Mouse (Mus musculus) lung, embryonic 14.5 days (tissue): ENCODE results near the gene Krtap12-1. TPM values are rescaled to one million over a fixed set of nuclear protein-coding genes. Genes with fewer than 3 reads are reported as not detected.
"Not testable (repeated sequence)": the region's sequence is repeated elsewhere in the genome, so short reads cannot be mapped to it uniquely, and the experiment has no call there.

Source experiments
- ATAC-seq: fragments of 200-750 bp; cut with Nextera tagmentation; 2 replicates; pipeline ENCODE4 v1.8.0; 2017; ENCODE audit warnings: mild to moderate bottlenecking, moderate TSS enrichment, moderate library complexity; ENCODE audit not compliant: insufficient read depth
- DNase-seq: peaks from one replicate; pipeline ENCODE4 v3.0.0-alpha.2; 2015
- H3K27ac ChIP-seq: fragments of 300-500 bp; sonication (generic); 2 replicates; pipeline ENCODE4 v1.5.1; 2014; ENCODE audit warnings: low read depth, mild to moderate bottlenecking, moderate library complexity
- H3K27me3 ChIP-seq: fragments of 300-500 bp; sonication (generic); 2 replicates; pipeline ENCODE4 v1.6.1; 2014; ENCODE audit warnings: low read length, control low read depth; ENCODE audit not compliant: insufficient read depth
- H3K36me3 ChIP-seq: fragments of 300-500 bp; sonication (generic); 2 replicates; pipeline ENCODE4 v1.6.1; 2014; ENCODE audit warnings: control low read depth; ENCODE audit not compliant: insufficient read depth
- H3K4me1 ChIP-seq: fragments of 300-500 bp; sonication (generic); 2 replicates; pipeline ENCODE4 v1.6.1; 2014; ENCODE audit warnings: antibody characterized with exemption, control low read depth; ENCODE audit not compliant: insufficient read depth
- H3K4me2 ChIP-seq: fragments of 300-500 bp; sonication (generic); 2 replicates; pipeline ENCODE4 v1.6.1; 2014; ENCODE audit warnings: mild to moderate bottlenecking
- H3K4me3 ChIP-seq: fragments of 300-500 bp; sonication (generic); 2 replicates; pipeline ENCODE4 v1.5.1; 2014; ENCODE audit warnings: low read depth, low read length
- H3K9ac ChIP-seq: fragments of 300-500 bp; sonication (generic); 2 replicates; pipeline ENCODE4 v1.6.1; 2014
- H3K9me3 ChIP-seq: fragments of 300-500 bp; sonication (generic); 2 replicates; pipeline ENCODE4 v1.6.1; 2016; ENCODE audit warnings: low read depth, low read length, control low read depth
- CTCF ChIP-seq: IDR thresholded peaks from 2 replicates; pipeline ENCODE4 v1.5.1; 2016; ENCODE audit warnings: antibody characterized with exemption, low read depth
- WGBS: fragments of 180-500 bp; shearing (Covaris S2); extraction: QIAGEN DNeasy Blood & Tissue Kit; methylation state at CpG from one replicate; pipeline ENCODE4 v1.1.7; 2014; 5-methylcytosine and 5-hydroxymethylcytosine counted together
- polyA plus RNA-seq: library from polyadenylated mRNA; unstranded; fragments of >200 nt; fragmentation: Nextera tagmentation; extraction: Ambion mirVana; gene quantifications from 2 replicates; pipeline ENCODE4 v1.2.1, GENCODE M21; 2014

The Krtap12-1 gene
- polyA plus RNA-seq, 1 experiment from 2014 or later = not detected

DNA sequence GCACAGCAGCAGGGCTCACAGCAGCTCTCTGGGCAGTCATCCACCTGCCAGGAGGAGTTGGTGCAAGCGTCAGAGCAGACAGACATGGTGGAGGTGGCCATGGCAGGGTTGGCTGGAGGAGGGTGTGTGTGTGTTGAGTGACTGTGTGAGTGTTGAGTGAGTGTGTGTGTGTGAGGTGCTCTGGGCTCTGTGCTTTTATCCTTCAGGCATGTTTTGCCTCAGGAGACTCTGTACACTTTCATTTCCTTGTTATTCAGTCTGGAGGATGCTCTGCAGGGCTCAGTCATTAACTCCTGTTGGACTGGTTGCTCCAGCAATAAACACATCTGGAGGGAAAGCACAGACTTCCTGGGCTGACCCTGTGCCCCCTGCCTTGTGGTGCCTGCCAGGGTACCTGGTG is 30.9 kb downstream of the Krtap12-1 start, which contains the start of gene Gm9736:
TSS of gene Gm9736 (minus strand) at position 101 of the 400 bp plus-strand sequence.
- not testable (repeated sequence) for H3K9ac ChIP-seq, H3K4me1 ChIP-seq, ATAC-seq, H3K9me3 ChIP-seq, DNase-seq, H3K27ac ChIP-seq, H3K27me3 ChIP-seq, H3K4me2 ChIP-seq, H3K36me3 ChIP-seq, H3K4me3 ChIP-seq
- 67% methylated on average over 1 of the region's 1 CpGs for WGBS

DNA sequence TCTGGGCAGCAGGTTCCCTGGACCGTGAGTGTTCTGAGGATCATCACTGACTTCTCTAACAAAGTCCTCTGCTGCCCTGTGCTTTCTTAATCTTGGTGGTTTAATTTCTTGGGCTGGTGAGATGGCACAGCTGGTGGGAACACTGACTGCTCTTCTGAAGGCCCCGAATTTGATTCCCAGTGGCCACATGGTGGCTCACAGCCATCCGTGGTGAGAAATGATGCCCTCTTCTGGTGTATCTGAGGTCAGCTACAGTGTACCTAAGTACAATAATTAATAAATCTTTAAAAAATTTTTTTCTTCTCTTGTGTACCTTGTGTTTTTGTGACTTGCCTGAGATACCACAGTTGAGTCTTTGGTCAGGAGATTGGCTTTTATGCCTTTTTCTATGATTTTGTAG is 31.9 kb downstream of the Krtap12-1 start:
- WGBS = 47% methylated on average over 3 of the region's 3 CpGs
- H3K27me3 ChIP-seq, H3K4me3 ChIP-seq, H3K27ac ChIP-seq, H3K4me1 ChIP-seq, H3K9ac ChIP-seq, H3K4me2 ChIP-seq, H3K9me3 ChIP-seq, H3K36me3 ChIP-seq, ATAC-seq: not testable (repeated sequence)
- peak; percentile 21 for DNase-seq
- 0 out of 2 replicates have a peak, but pooled peaks have one; percentile 14 for TF ChIP-seq CTCF

DNA sequence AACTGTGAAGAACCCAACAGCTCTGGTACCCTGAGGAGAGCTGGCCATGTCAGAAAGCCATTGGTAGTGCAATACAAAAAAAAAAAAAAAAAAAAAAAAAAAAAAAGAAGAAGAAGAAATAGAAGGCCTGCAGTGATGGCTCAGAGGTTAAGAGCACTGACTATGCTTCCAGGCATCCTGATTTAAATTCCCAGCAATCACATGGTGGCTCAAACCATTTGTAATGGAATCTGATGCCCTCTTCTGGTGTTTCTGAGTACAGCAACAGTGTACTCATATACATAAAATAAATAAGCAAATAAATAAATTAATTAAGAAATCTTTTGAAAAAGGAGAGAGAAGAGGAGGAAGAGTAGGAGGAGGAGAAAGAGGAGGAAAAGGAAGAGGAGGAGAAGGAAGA is 33.0 kb downstream of the Krtap12-1 start:
- Histone ChIP-seq H3K27me3 (no peaks in the 10 kb centered on the region), H3K4me3 (no peak overlapping the region), H3K9me3 (no peaks in the 10 kb centered on the region), H3K4me2 (no peak overlapping the region), H3K27ac (no peak overlapping the region), H3K36me3 (no peaks in the 10 kb centered on the region), H3K4me1 (no peaks in the 10 kb centered on the region), H3K9ac (no peak overlapping the region)
- no peak for TF ChIP-seq CTCF
- ATAC-seq = no peak
- DNase-seq = peak; percentile 10

DNA sequence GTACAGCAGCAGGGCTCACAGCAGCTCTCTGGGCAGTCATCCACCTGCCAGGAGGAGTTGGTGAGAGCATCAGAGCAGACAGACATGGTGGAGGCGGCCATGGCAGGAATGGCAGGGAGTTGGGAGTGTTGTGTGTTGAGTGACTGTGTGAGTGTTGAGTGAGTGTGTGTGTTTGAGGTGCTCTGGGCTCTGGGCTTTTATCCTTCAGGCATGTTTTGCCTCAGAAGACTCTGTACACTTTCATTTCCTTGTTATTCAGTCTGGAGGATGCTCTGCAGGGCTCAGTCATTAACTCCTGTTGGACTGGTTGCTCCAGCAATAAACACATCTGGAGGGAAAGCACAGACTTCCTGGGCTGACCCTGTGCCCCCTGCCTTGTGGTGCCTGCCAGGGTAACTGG is 39.2 kb downstream of the Krtap12-1 start, which contains the start of gene Gm3233:
TSS of gene Gm3233 (minus strand) at position 101 of the 400 bp plus-strand sequence.
- H3K4me1 ChIP-seq, H3K27me3 ChIP-seq, H3K9me3 ChIP-seq, H3K4me3 ChIP-seq, H3K4me2 ChIP-seq, H3K9ac ChIP-seq, H3K36me3 ChIP-seq, H3K27ac ChIP-seq, ATAC-seq, DNase-seq: not testable (repeated sequence)
- no CpG with 5 or more reads among the region's 1 CpGs for WGBS

DNA sequence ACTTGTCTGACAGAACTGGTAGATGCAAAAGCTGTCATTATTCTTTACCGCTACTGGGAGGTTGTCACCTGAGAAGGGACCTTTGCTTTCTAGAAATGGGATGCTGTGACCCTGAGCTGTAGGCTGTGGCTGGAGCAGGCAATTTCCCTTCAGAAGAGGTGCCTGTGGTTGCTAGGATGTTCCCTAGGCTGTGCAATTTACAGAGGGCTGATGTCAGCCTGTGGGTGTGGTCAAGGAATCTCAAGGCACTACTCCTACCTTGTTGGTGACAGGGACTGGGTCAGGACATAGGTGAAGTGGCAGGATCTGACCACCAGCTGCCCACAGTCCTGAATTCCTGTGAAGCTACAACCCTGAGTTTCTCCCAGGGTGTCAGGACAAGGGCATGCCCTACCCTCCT is 49.3 kb downstream of the Krtap12-1 start:
- Histone ChIP-seq H3K27ac (no peak overlapping the region), H3K9me3 (no peaks in the 10 kb centered on the region), H3K36me3 (no peaks in the 10 kb centered on the region), H3K9ac (no peak overlapping the region), H3K4me2 (no peak overlapping the region), H3K27me3 (no peaks in the 10 kb centered on the region), H3K4me3 (no peak overlapping the region), H3K4me1 (no peaks in the 10 kb centered on the region)
- no peak for DNase-seq
- WGBS = 64% methylated on average over 1 of the region's 1 CpGs
- no peak for TF ChIP-seq CTCF
- ATAC-seq = no peak

Other genes with a start within 250 kb of the Krtap12-1 start
- gene Fam207a, start 204.8 kb upstream of the Krtap12-1 start, polyA plus RNA-seq = 38.4 and 43.8 TPM in 2 replicates
- gene Itgb2, start 190.3 kb upstream of the Krtap12-1 start, polyA plus RNA-seq = 2.0 and 3.0 TPM in 2 replicates
- gene Pttg1ip, start 138.9 kb upstream of the Krtap12-1 start, polyA plus RNA-seq = 109 and 112 TPM in 2 replicates
- gene Sumo3, start 114.5 kb upstream of the Krtap12-1 start, polyA plus RNA-seq = 329 and 337 TPM in 2 replicates
- 3.0 and 3.5 TPM in 2 replicates for gene Gm49325, start 114.4 kb upstream of the Krtap12-1 start, polyA plus RNA-seq
- gene Ube2g2, start 98.3 kb upstream of the Krtap12-1 start, polyA plus RNA-seq = 47.9 and 50.9 TPM in 2 replicates
- 0.11 and 0.22 TPM in 2 replicates for gene Tspear, start 34.0 kb upstream of the Krtap12-1 start, polyA plus RNA-seq
- not detected in 2 replicates for gene Gm19402, start 29.8 kb upstream of the Krtap12-1 start, polyA plus RNA-seq
- not detected in 2 replicates for gene Gm9508, start 23.4 kb upstream of the Krtap12-1 start, polyA plus RNA-seq
- gene Gm10272, start 14.0 kb upstream of the Krtap12-1 start, polyA plus RNA-seq = not detected in 2 replicates
- not detected in 2 replicates for gene Gm10024, start 9.1 kb upstream of the Krtap12-1 start, polyA plus RNA-seq
- gene Gm10142, start 4.8 kb upstream of the Krtap12-1 start, polyA plus RNA-seq = not detected in 2 replicates
- gene Gm10100, start 5.9 kb downstream of the Krtap12-1 start, polyA plus RNA-seq = not detected in 2 replicates
- not detected in 2 replicates for gene Gm18596, start 22.0 kb downstream of the Krtap12-1 start, polyA plus RNA-seq
- gene Gm9736, start 30.8 kb downstream of the Krtap12-1 start, polyA plus RNA-seq = not detected in 2 replicates
- gene Gm3233, start 39.1 kb downstream of the Krtap12-1 start, polyA plus RNA-seq = not detected in 2 replicates
- not detected in 2 replicates for gene Gm3238, start 50.7 kb downstream of the Krtap12-1 start, polyA plus RNA-seq
- gene Gm7138, start 56.3 kb downstream of the Krtap12-1 start, polyA plus RNA-seq = not detected in 2 replicates
- gene Gm3250, start 61.9 kb downstream of the Krtap12-1 start, polyA plus RNA-seq = not detected in 2 replicates
- gene Gm7137, start 67.6 kb downstream of the Krtap12-1 start, polyA plus RNA-seq = not detected in 2 replicates
- not detected in 2 replicates for gene Gm9639, start 74.5 kb downstream of the Krtap12-1 start, polyA plus RNA-seq
- gene Gm19668, start 78.5 kb downstream of the Krtap12-1 start, polyA plus RNA-seq = not detected in 2 replicates
- not detected in 2 replicates for gene Gm9507, start 91.2 kb downstream of the Krtap12-1 start, polyA plus RNA-seq
- gene Gm2696, start 94.1 kb downstream of the Krtap12-1 start, polyA plus RNA-seq = not detected in 2 replicates
- not detected in 2 replicates for gene Krtap10-4, start 106.5 kb downstream of the Krtap12-1 start, polyA plus RNA-seq
- gene Krtap10-10, start 115.3 kb downstream of the Krtap12-1 start, polyA plus RNA-seq = not detected in 2 replicates
- not detected in 2 replicates for gene Gm36176, start 126.2 kb downstream of the Krtap12-1 start, polyA plus RNA-seq
- not detected in 2 replicates for gene Gm10318, start 132.3 kb downstream of the Krtap12-1 start, polyA plus RNA-seq
- not detected in 2 replicates for gene Gm3285, start 141.4 kb downstream of the Krtap12-1 start, polyA plus RNA-seq
- 3.4 and 4.2 TPM in 2 replicates for gene Lrrc3, start 181.9 kb downstream of the Krtap12-1 start, polyA plus RNA-seq
- 0.09 and 0.63 TPM in 2 replicates for gene Trpm2, start 250.0 kb downstream of the Krtap12-1 start, polyA plus RNA-seq